Mouse (Mus musculus) erythroblast, embryonic 14.5 days (primary cell): Measurements from ENCODE around the gene E330009J07Rik.

ENCODE experiments used
- GATA1 ChIP-seq: IDR thresholded peaks from 2 replicates; pipeline ENCODE4 v1.6.1; 2012; ENCODE audit warnings: low read length, inconsistent platforms, mixed read lengths
- TAL1 ChIP-seq: IDR thresholded peaks from 3 replicates; pipeline ENCODE4 v1.6.1; 2012; ENCODE audit warnings: low read length, inconsistent platforms, mixed read lengths

GRCm38 (mm10) chr6:40482318-40482717, 46.4 kb upstream of the E330009J07Rik start:
- no peak for TF ChIP-seq TAL1
- no peak for TF ChIP-seq GATA1
